Mouse (Mus musculus): ENCODE measurements around the gene Mlip. TPM values are rescaled to one million over a fixed set of nuclear protein-coding genes. Genes with fewer than 3 reads are reported as not detected.

Mlip gene
- polyA plus RNA-seq, 1 experiment from 2014 or later: 0.32 TPM

DNA sequence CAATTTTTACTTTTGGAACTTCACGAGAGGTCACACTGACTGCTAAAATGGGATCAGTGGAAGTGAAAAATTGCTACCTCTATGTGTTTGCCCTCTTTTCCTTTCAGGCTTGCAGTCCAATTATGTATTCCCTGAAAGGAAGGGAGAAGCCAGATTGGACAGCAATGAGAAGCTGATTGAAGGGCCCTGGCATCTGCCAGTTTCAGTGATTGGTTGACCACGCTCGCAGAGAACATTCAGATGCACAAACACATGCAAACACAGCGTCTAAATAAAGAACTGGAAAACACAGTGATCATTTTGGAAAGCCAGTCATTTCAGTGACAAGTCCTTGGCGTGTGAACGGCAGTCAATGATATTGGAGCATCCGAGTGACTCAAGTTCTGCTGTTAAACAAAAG is 100.6 kb downstream of the Mlip start:
- ATAC-seq (ENCODE audit: low FRiP score, low TSS enrichment) (no peak), DNase-seq (ENCODE audit: low spot score) (no peak)
- H3K27me3 ChIP-seq (ENCODE audit: control insufficient read depth, insufficient read depth, low read length): no peaks in the 10 kb centered on the region
- WGBS: 62% methylated on average over 7 of the region's 7 CpGs
- no peak overlapping the region for H3K4me2 ChIP-seq (replicated peaks; ENCODE audit: low read depth)
- no peaks in the 10 kb centered on the region for H3K9me3 ChIP-seq (ENCODE audit: control insufficient read depth, low read length)
- H3K36me3 ChIP-seq (ENCODE audit: control insufficient read depth, insufficient read depth, low read length): no peaks in the 10 kb centered on the region
- H3K27ac ChIP-seq (replicated peaks): no peak overlapping the region
- no peak for TF ChIP-seq EP300 (optimal IDR thresholded peaks at IDR 0.05)
- TF ChIP-seq CTCF (IDR thresholded peaks at IDR 0.05; ENCODE audit: low read depth): no peak
- no peak overlapping the region for H3K9ac ChIP-seq (ENCODE audit: low read length)
- no peak overlapping the region for H3K4me3 ChIP-seq (ENCODE audit: low read depth, low read length)
- no peaks in the 10 kb centered on the region for H3K4me1 ChIP-seq (replicated peaks; ENCODE audit: control insufficient read depth, insufficient read depth)

DNA sequence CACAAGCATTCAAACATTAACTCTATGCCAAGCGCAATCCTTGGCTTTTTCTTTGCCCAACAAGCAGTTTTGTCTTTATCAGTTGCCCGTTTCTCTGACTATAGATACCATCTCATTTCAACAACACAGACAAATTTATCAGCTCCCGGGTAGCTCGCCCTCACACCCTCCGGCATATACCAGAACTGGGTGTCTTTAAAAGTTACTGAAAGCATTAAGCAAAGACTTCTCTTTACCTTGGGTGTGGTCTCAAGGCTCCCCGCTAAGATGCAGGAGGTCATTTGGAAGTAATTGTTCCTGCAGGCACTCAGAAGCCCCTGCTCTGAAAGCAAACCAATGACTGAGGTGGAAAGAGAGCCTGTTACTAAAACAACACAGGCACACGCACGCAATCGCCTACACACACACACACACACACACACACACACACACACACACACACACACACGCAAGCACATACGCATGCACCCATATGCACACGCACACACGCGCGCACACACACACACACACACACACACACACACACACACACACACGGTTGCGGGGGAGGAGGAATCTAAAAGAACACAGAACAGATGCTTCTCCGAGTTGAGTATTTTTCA is 101.2 kb downstream of the Mlip start:
- H3K36me3 ChIP-seq (ENCODE audit: control insufficient read depth, insufficient read depth, low read length): no peaks in the 10 kb centered on the region
- H3K27ac ChIP-seq (replicated peaks): no peak overlapping the region
- H3K4me1 ChIP-seq (replicated peaks; ENCODE audit: control insufficient read depth, insufficient read depth): no peaks in the 10 kb centered on the region
- no peak for TF ChIP-seq CTCF (IDR thresholded peaks at IDR 0.05; ENCODE audit: low read depth)
- TF ChIP-seq EP300 (optimal IDR thresholded peaks at IDR 0.05): no peak
- H3K9me3 ChIP-seq (ENCODE audit: control insufficient read depth, low read length): no peaks in the 10 kb centered on the region
- H3K4me3 ChIP-seq (ENCODE audit: low read depth, low read length): no peak overlapping the region
- H3K27me3 ChIP-seq (ENCODE audit: control insufficient read depth, insufficient read depth, low read length): no peaks in the 10 kb centered on the region
- no peak overlapping the region for H3K9ac ChIP-seq (ENCODE audit: low read length)
- ATAC-seq (ENCODE audit: low FRiP score, low TSS enrichment) (no peak), DNase-seq (ENCODE audit: low spot score) (no peak)
- WGBS: 68% methylated on average over 18 of the region's 18 CpGs
- no peak overlapping the region for H3K4me2 ChIP-seq (replicated peaks; ENCODE audit: low read depth)

DNA sequence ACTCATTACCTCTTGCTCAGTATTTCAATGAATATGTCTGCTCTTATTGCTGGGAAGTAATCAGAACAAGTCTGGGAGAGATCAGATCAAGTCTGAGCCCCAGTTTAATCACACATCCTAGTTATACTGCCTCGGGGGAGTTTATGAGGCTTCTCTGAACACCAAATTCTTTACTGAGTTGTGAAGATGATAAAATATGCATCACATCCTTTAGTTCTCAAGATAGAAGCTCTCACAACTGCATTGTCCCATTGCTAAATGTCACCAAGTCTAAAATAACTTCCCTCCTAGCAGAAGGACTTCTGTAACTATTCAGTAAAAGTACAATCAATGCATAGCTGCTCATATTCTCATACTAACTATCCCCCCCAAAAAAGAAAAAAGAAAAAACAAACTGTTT is 154.5 kb downstream of the Mlip start:
- Histone ChIP-seq H3K36me3 (ENCODE audit: control insufficient read depth, insufficient read depth, low read length) (no peaks in the 10 kb centered on the region), H3K27me3 (ENCODE audit: control insufficient read depth, insufficient read depth, low read length) (no peaks in the 10 kb centered on the region), H3K4me1 (replicated peaks; ENCODE audit: control insufficient read depth, insufficient read depth) (no peaks in the 10 kb centered on the region), H3K4me2 (replicated peaks; ENCODE audit: low read depth) (no peak overlapping the region), H3K27ac (replicated peaks) (no peak overlapping the region), H3K4me3 (ENCODE audit: low read depth, low read length) (no peak overlapping the region), H3K9me3 (ENCODE audit: control insufficient read depth, low read length) (no peaks in the 10 kb centered on the region), H3K9ac (ENCODE audit: low read length) (no peak overlapping the region)
- ATAC-seq (ENCODE audit: low FRiP score, low TSS enrichment) (no peak), DNase-seq (ENCODE audit: low spot score) (no peak)
- WGBS: 59% methylated on average over 1 of the region's 1 CpGs
- no peak for TF ChIP-seq CTCF (IDR thresholded peaks at IDR 0.05; ENCODE audit: low read depth)
- no peak for TF ChIP-seq EP300 (optimal IDR thresholded peaks at IDR 0.05)

DNA sequence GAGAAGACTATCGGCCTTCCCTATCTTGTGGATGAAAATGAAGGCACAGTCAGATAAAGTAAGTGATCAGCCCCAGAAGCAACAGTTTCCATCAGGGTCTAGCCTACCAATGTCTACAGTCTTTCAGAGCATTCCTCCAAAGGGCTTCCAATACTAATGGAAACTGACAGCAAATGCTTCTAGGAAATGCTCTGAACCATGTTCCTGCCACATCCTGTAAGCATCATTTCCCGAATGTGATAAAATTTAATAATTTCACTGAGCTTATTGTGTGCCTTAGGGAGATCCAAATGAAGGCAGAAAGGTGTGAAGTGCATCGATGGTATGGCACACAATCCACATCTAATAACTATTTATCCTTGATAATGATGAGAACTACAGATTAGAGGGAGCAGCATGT is 173.3 kb downstream of the Mlip start:
- TF ChIP-seq EP300 (optimal IDR thresholded peaks at IDR 0.05): no peak
- no peak for TF ChIP-seq CTCF (IDR thresholded peaks at IDR 0.05; ENCODE audit: low read depth)
- no peaks in the 10 kb centered on the region for H3K36me3 ChIP-seq (ENCODE audit: control insufficient read depth, insufficient read depth, low read length)
- no peaks in the 10 kb centered on the region for H3K27me3 ChIP-seq (ENCODE audit: control insufficient read depth, insufficient read depth, low read length)
- no peak overlapping the region for H3K9ac ChIP-seq (ENCODE audit: low read length)
- ATAC-seq (ENCODE audit: low FRiP score, low TSS enrichment): no peak
- 83% methylated on average over 3 of the region's 3 CpGs for WGBS
- H3K4me1 ChIP-seq (replicated peaks; ENCODE audit: control insufficient read depth, insufficient read depth): no peaks in the 10 kb centered on the region
- H3K4me3 ChIP-seq (ENCODE audit: low read depth, low read length): no peak overlapping the region
- no peak for DNase-seq (ENCODE audit: low spot score)
- H3K9me3 ChIP-seq (ENCODE audit: control insufficient read depth, low read length): no peaks in the 10 kb centered on the region
- no peak overlapping the region for H3K4me2 ChIP-seq (replicated peaks; ENCODE audit: low read depth)
- H3K27ac ChIP-seq (replicated peaks): no peak overlapping the region

DNA sequence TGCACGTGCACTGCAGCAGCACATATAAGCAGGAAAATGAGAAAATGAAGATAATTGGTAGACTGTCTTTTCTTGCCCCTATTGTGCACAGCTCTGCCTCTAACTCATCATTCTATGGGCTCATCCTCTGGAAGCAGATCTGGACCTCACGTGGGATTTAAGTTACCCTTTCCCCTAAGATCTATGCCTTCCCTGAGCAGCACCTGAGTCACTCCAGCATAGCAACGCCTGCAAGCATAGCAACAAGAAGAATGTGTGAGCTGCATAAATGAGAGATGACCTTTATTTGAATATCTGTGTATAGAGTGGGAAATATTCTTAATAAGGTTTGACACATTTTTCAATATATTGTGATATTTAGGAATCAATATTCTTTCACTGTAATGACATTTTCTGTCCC is 176.9 kb downstream of the Mlip start:
- H3K36me3 ChIP-seq (ENCODE audit: control insufficient read depth, insufficient read depth, low read length): no peaks in the 10 kb centered on the region
- ATAC-seq (ENCODE audit: low FRiP score, low TSS enrichment): no peak
- H3K9ac ChIP-seq (ENCODE audit: low read length): no peak overlapping the region
- TF ChIP-seq CTCF (IDR thresholded peaks at IDR 0.05; ENCODE audit: low read depth) (no peak), EP300 (optimal IDR thresholded peaks at IDR 0.05) (no peak)
- no peak for DNase-seq (ENCODE audit: low spot score)
- H3K4me3 ChIP-seq (ENCODE audit: low read depth, low read length): no peak overlapping the region
- 78% methylated on average over 3 of the region's 3 CpGs for WGBS
- H3K4me1 ChIP-seq (replicated peaks; ENCODE audit: control insufficient read depth, insufficient read depth): no peaks in the 10 kb centered on the region
- H3K27me3 ChIP-seq (ENCODE audit: control insufficient read depth, insufficient read depth, low read length): no peaks in the 10 kb centered on the region
- no peak overlapping the region for H3K27ac ChIP-seq (replicated peaks)
- H3K4me2 ChIP-seq (replicated peaks; ENCODE audit: low read depth): no peak overlapping the region
- H3K9me3 ChIP-seq (ENCODE audit: control insufficient read depth, low read length): no peaks in the 10 kb centered on the region

DNA sequence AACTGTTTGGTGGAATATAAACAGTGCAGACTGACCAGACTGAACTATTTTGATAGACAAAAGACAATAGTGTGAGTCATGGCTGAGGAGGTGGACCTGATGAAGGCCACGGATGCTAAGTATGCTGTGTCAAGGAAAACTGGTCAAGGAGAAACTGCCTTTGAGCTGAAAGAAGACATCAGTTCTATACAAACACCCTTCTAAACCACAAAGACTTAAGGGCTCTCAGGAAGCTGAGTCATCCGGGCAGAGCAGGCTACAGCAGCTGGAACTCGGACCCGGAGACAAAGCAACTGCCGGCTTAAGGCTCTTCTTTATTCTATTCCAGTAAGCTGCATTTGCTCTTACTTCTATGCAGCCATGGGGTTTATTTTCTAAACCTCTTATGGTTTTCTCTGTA is 180.7 kb downstream of the Mlip start:
- WGBS: 49% methylated on average over 5 of the region's 5 CpGs
- DNase-seq (ENCODE audit: low spot score): no peak
- H3K4me1 ChIP-seq (replicated peaks; ENCODE audit: control insufficient read depth, insufficient read depth): no peaks in the 10 kb centered on the region

More for the DNA sequence above, 180.7 kb downstream of the Mlip start:
- Histone ChIP-seq H3K9me3 (ENCODE audit: control insufficient read depth, low read length) (no peaks in the 10 kb centered on the region), H3K27me3 (ENCODE audit: control insufficient read depth, insufficient read depth, low read length) (no peaks in the 10 kb centered on the region), H3K36me3 (ENCODE audit: control insufficient read depth, insufficient read depth, low read length) (no peaks in the 10 kb centered on the region), H3K9ac (ENCODE audit: low read length) (no peak overlapping the region), H3K27ac (replicated peaks) (no peak overlapping the region), H3K4me3 (ENCODE audit: low read depth, low read length) (no peak overlapping the region), H3K4me2 (replicated peaks; ENCODE audit: low read depth) (no peak overlapping the region)
- ATAC-seq (ENCODE audit: low FRiP score, low TSS enrichment): no peak
- TF ChIP-seq EP300 (optimal IDR thresholded peaks at IDR 0.05) (no peak), CTCF (IDR thresholded peaks at IDR 0.05; ENCODE audit: low read depth) (no peak)
